Mouse (Mus musculus) liver, postnatal 0 days (tissue): ENCODE data around the gene Il13. TPM values are rescaled to one million over a fixed set of nuclear protein-coding genes. Genes with fewer than 3 reads are reported as not detected.

Experiments
- ATAC-seq: fragments of 200-750 bp; cut with Nextera tagmentation; 2 replicates; pipeline ENCODE4 v1.8.0; 2017; ENCODE audit warnings: mild to moderate bottlenecking, moderate library complexity
- DNase-seq: peaks from one replicate; pipeline ENCODE4 v3.0.0-alpha.2; 2016
- H3K27ac ChIP-seq: fragments of 300-500 bp; sonication (generic); 2 replicates; pipeline ENCODE4 v1.5.1; 2014; ENCODE audit warnings: antibody characterized with exemption, moderate library complexity, mild to moderate bottlenecking, low read depth
- H3K27me3 ChIP-seq: fragments of 300-500 bp; sonication (generic); 2 replicates; pipeline ENCODE4 v1.6.1; 2014; ENCODE audit warnings: low read length, control low read depth, mixed read lengths; ENCODE audit not compliant: insufficient read depth
- H3K36me3 ChIP-seq: fragments of 300-500 bp; sonication (generic); replicated peaks from 2 replicates; pipeline ENCODE4 v1.6.1; 2014; ENCODE audit warnings: mild to moderate bottlenecking, control low read depth, low read length, moderate library complexity, mixed read lengths; ENCODE audit not compliant: insufficient read depth
- H3K4me1 ChIP-seq: fragments of 300-500 bp; sonication (generic); 2 replicates; pipeline ENCODE4 v1.6.1; 2014; ENCODE audit warnings: antibody characterized with exemption, mild to moderate bottlenecking, control low read depth; ENCODE audit not compliant: insufficient read depth
- H3K4me2 ChIP-seq: fragments of 300-500 bp; sonication (generic); 2 replicates; pipeline ENCODE4 v1.6.1; 2014; ENCODE audit warnings: low read depth, mild to moderate bottlenecking, low read length, moderate library complexity, mixed read lengths
- H3K4me3 ChIP-seq: fragments of 300-500 bp; sonication (generic); 2 replicates; pipeline ENCODE4 v1.5.1; 2014; ENCODE audit warnings: low read depth, low read length
- H3K9ac ChIP-seq: fragments of 300-500 bp; sonication (generic); replicated peaks from 2 replicates; pipeline ENCODE4 v1.6.1; 2014; ENCODE audit warnings: mild to moderate bottlenecking, moderate library complexity
- H3K9me3 ChIP-seq: fragments of 300-500 bp; sonication (generic); 2 replicates; pipeline ENCODE4 v1.6.1; 2016; ENCODE audit warnings: mild to moderate bottlenecking, control low read depth, low read length, mixed read lengths
- CTCF ChIP-seq: sonication (generic); IDR thresholded peaks from 2 replicates; pipeline ENCODE4 v1.5.1; 2016; ENCODE audit warnings: antibody characterized with exemption, low read depth
- EP300 ChIP-seq: IDR thresholded peaks from 2 replicates; pipeline ENCODE4 v1.6.1; 2016; ENCODE audit warnings: antibody characterized with exemption, low read depth, mild to moderate bottlenecking
- WGBS: fragments of 180-500 bp; shearing (Covaris S2); extraction: QIAGEN DNeasy Blood & Tissue Kit; methylation state at CpG from one replicate; pipeline ENCODE4 v1.1.7; 2014; ENCODE audit not compliant: insufficient replicate concordance; 5-methylcytosine and 5-hydroxymethylcytosine counted together
- polyA plus RNA-seq: library from polyadenylated mRNA; unstranded; fragments of >200 nt; fragmentation: Nextera tagmentation; extraction: Ambion mirVana; gene quantifications from 2 replicates; pipeline ENCODE4 v1.2.1, GENCODE M21; 2015

The Il13 gene
- polyA plus RNA-seq, 1 experiment from 2014 or later, result not detected

GRCm38 (mm10) chr11:53585510-53585909 lies 49.0 kb downstream of the Il13 start:
- Histone ChIP-seq H3K9ac (no peak overlapping the region), H3K4me1 (peaks cover 2% of the 10 kb centered on the region; the same call in 1 of the 2 replicates), H3K4me3 (no peak overlapping the region), H3K27me3 (no peaks in the 10 kb centered on the region), H3K9me3 (no peaks in the 10 kb centered on the region), H3K4me2 (no peak overlapping the region), H3K36me3 (0 out of 2 replicates have a peak, but pooled peaks cover 3% of the 10 kb centered on the region), H3K27ac (no peak overlapping the region)
- WGBS, result 86% methylated on average over 6 of the region's 6 CpGs
- ATAC-seq (no peak), DNase-seq (no peak)
- TF ChIP-seq CTCF (no peak), EP300 (no peak)

- no peak for DNase-seq
- 0 out of 2 replicates have a peak, but pooled peaks cover 3% of the 10 kb centered on the region for H3K36me3 ChIP-seq
- no peak overlapping the region for H3K9ac ChIP-seq
- no peak overlapping the region for H3K4me3 ChIP-seq
- H3K27me3 ChIP-seq, result no peaks in the 10 kb centered on the region
- TF ChIP-seq CTCF (peak; percentile 75), EP300 (no peak)
- no peaks in the 10 kb centered on the region for H3K9me3 ChIP-seq
- H3K4me1 ChIP-seq, result no peaks in the 10 kb centered on the region
- no peak overlapping the region for H3K27ac ChIP-seq
- 60% methylated on average over 3 of the region's 3 CpGs for WGBS
- no peak for ATAC-seq
- H3K4me2 ChIP-seq, result no peak overlapping the region
These were observed 49.7 kb downstream of the Il13 start for GRCm38 (mm10) chr11:53584849-53585248.

GRCm38 (mm10) chr11:53583151-53583550 lies 51.4 kb downstream of the Il13 start:
- 75% methylated on average over 10 of the region's 10 CpGs for WGBS
- ATAC-seq (no peak), DNase-seq (no peak)
- Histone ChIP-seq H3K36me3 (peaks cover 3% of the 10 kb centered on the region; the same call in 1 of the 2 replicates), H3K27ac (no peak overlapping the region), H3K4me1 (no peaks in the 10 kb centered on the region), H3K9ac (no peak overlapping the region), H3K4me2 (no peak overlapping the region), H3K9me3 (no peaks in the 10 kb centered on the region), H3K4me3 (no peak overlapping the region), H3K27me3 (no peaks in the 10 kb centered on the region)
- peak; percentile 45 for TF ChIP-seq CTCF
- no peak for TF ChIP-seq EP300

Other genes starting within 250 kb of the Il13 start
- gene Leap2, start 211.5 kb downstream of the Il13 start, polyA plus RNA-seq, result 198 and 209 TPM in 2 replicates
- 1,453 and 1,461 TPM in 2 replicates for gene Uqcrq, start 203.9 kb downstream of the Il13 start, polyA plus RNA-seq
- gene Gdf9, start 203.7 kb downstream of the Il13 start, polyA plus RNA-seq, result 0.15 and 0.18 TPM in 2 replicates
- 0.06 and 0.25 TPM in 2 replicates for gene Gm10447, start 177.6 kb downstream of the Il13 start, polyA plus RNA-seq
- gene Shroom1, start 177.5 kb downstream of the Il13 start, polyA plus RNA-seq, result 5.5 TPM in 2 replicates
- gene Gm9837, start 164.2 kb downstream of the Il13 start, polyA plus RNA-seq, result not detected in 2 replicates
- gene Gm9945, start 154.5 kb downstream of the Il13 start, polyA plus RNA-seq, result 0.15 and 0.31 TPM in 2 replicates
- gene Sowaha, start 154.4 kb downstream of the Il13 start, polyA plus RNA-seq, result 7.4 and 7.9 TPM in 2 replicates
- gene Sept8, start 115.4 kb downstream of the Il13 start, polyA plus RNA-seq, result 6.2 and 7.2 TPM in 2 replicates
- 5.3 and 7.1 TPM in 2 replicates for gene Kif3a, start 67.3 kb downstream of the Il13 start, polyA plus RNA-seq
- 0.28 TPM in 1 of 2 replicates, not detected in the other for gene Il4, start 16.0 kb downstream of the Il13 start, polyA plus RNA-seq
- gene Rad50, start 72.6 kb upstream of the Il13 start, polyA plus RNA-seq, result 9.7 and 11.1 TPM in 2 replicates
- gene Il5, start 86.1 kb upstream of the Il13 start, polyA plus RNA-seq, result not detected in 2 replicates
- gene Irf1, start 135.3 kb upstream of the Il13 start, polyA plus RNA-seq, result 22.0 and 24.5 TPM in 2 replicates
- gene Gm17334, start 138.5 kb upstream of the Il13 start, polyA plus RNA-seq, result 0.12 and 0.23 TPM in 2 replicates
- 1.1 and 1.5 TPM in 2 replicates for gene Gm12216, start 224.6 kb upstream of the Il13 start, polyA plus RNA-seq